Mouse (Mus musculus): ENCODE results near the gene Cd207.
"Not testable (repeated sequence)": the region's sequence is repeated elsewhere in the genome, so short reads cannot be mapped to it uniquely, and the experiment has no call there.

Cd207 gene

DNA sequence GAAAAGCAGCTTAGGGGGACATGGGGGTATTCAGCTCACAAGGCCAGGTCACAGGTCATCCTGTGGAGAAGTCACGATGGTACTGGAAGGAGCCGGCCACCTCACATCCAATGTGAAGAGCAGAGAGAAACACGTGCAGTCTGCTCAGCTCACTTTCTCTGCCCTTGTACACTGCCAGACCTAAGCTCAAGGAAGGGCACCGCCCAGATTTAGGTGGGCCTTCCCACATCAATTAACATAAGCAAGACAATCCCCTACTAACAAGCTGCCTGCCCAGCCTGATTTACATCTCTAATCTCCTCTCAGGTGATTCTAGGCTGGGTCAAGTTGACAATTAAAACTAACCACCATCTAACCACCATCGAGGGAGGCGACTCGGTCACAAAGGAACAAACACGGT, 20.3 kb upstream of the Cd207 start:
- no peak for DNase-seq (ENCODE audit: low spot score in 2 of 2)

GRCm38 (mm10) chr6:83696684-83697083, 19.0 kb upstream of the Cd207 start:
- no peak for DNase-seq (ENCODE audit: low spot score in 2 of 2)

- DNase-seq (ENCODE audit: low spot score in 2 of 2): no peak
These were observed 18.1 kb upstream of the Cd207 start for GRCm38 (mm10) chr6:83695731-83696130.

GRCm38 (mm10) chr6:83693835-83694234, 16.2 kb upstream of the Cd207 start:
- no peak for DNase-seq (ENCODE audit: low spot score in 2 of 2)

GRCm38 (mm10) chr6:83692962-83693361, 15.3 kb upstream of the Cd207 start:
- DNase-seq (ENCODE audit: low spot score in 2 of 2): no peak

DNA sequence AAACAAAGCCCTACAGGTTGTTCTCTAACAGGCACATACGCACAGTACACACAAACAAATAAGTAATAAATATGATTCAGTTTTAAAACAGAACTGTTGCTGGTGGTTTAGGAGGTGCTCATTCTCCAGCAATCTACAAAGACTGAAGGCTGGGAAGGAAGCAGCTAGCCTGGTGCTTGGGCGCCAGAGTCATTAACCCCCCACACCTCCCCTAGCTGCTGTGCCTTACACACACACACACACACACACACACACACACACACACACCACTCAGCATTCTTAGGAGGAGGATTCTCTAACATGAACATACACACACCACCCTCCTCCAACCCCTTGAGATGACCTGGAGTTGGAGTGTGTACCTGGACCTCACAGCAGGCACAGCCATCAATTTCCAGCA, 13.3 kb upstream of the Cd207 start:
- DNase-seq (ENCODE audit: low spot score in 2 of 2): no peak

DNA sequence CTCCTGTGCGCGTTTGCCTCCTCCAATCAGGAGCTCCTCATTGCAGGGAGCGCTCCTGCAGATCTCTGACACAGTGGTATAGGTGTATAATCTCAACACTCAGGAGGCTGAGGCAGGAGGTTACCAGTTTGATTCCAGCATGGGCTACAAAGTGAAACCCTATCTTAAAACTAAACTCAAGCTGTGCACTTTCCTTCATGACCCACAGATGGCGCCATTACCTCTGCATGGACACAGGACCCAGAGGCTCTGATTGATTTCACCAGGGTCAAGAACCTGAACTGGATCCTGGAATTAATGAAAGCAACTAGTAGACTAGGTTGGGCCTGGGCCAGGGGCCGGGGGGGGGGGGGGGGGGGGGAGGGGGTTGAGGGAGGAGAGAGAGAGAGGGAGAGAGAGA, 12.6 kb upstream of the Cd207 start:
- DNase-seq (ENCODE audit: low spot score in 2 of 2): no peak

DNA sequence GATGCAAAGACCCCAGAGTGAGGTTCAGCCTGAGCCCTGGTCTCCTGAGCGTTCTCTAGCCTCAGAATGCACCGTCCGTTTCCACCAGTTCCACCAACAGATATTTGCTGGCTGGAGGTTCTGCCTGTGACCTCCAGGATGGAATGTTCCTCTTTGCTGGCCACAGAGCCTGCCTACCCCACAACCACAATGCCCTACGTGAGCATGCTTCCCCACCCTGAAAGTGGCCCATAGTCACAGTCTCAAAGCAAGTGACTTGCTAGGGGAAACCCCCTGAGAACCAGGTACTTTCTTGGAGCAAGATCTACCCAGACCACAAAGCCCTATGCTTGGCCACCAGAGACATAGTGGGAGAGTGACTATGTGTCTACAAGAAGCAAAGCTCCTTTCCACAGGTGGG, 11.7 kb upstream of the Cd207 start:
- DNase-seq (ENCODE audit: low spot score in 2 of 2): no peak

GRCm38 (mm10) chr6:83673395-83673794, 4.3 kb downstream of the Cd207 start:
- peak; percentile 65 to 74 for DNase-seq (ENCODE audit: low spot score in 2 of 2)

DNA sequence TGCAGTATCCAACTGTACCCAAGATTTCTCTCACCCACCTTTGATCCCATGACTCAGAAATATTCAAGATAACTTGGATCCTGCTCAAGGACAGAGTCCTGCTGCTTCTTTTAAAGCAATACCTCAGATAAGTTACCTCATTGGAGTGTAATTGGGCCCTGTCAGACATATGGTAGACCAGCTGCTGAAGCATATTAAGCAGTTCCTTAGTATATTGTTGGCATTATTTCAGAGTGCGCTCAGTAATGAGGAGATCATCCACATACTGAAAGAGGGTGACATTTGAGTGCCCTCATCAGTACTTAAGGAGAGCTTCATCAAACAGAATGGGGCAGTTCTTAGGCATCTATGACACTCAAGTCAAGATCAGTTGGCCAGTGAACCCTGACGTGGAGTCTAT, 12.6 kb downstream of the Cd207 start:
- no peak for DNase-seq (ENCODE audit: low spot score in 2 of 2)

DNA sequence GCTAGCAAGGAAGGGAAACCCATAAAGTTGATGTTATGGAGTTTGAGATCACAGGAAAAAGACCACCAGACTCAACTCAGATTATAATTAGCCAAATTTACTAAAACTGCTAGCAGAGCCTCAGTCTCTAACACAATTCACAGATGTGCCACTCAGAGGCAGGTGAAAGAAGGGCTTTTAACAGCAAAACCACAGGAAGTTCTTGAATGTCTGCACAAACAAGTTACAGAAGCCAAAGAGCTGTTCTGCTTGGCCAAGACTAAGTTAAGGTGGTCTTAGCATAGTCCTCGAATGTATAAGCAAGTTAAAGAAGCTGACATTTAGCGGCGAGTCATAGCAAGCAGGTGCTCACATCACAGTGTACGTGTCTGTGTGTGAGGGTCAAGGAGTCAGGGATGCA, 16.8 kb downstream of the Cd207 start:
- DNase-seq (ENCODE audit: low spot score in 2 of 2): no peak

DNA sequence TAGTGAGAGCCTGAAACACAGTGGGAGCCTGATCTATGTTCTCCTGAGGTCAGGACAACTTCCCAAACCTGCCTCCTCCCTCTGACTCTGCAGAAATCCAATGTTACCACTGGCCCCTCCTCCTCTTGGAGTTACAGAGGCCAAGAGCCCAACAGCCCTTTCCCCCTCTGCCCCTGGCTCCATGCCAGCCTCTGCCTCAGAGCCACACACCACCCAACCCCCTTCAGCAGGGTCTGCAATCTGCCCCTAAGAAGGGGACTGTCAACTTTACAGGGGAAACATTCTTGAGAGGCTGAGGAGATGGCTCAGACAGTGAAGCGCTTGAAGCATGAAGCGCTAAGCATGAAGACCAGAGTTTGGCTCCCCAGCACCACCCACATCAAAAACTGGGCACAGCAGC, 21.6 kb downstream of the Cd207 start, which contains the start of gene Clec4f:
Gene Clec4f (minus strand): TSS at position 101 of the 400 bp plus-strand sequence.
- no peak for DNase-seq (ENCODE audit: low spot score in 2 of 2)

DNA sequence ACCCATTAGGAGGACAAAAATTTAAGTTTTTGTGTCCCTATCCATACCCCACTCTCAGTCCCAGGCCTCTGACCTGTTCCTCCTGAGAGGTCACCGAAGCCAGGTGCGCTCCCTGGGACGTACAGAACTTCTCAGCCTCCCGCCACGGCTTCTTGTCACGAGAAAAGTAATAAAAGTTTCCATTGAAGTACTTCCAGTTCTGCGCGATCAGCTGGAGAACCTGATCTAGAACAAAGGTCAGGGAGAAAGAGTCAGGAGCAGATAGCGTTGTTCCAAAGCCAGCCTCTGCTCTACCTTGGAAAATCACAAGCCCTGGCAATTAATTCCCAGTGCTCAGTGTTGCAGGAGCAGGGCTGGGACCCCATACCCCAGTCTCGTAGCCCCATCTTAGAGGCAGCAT, 30.9 kb downstream of the Cd207 start:
- DNase-seq (ENCODE audit: low spot score in 2 of 2): no peak

GRCm38 (mm10) chr6:83635329-83635728, 42.3 kb downstream of the Cd207 start:
- DNase-seq (ENCODE audit: low spot score in 2 of 2): no peak

DNA sequence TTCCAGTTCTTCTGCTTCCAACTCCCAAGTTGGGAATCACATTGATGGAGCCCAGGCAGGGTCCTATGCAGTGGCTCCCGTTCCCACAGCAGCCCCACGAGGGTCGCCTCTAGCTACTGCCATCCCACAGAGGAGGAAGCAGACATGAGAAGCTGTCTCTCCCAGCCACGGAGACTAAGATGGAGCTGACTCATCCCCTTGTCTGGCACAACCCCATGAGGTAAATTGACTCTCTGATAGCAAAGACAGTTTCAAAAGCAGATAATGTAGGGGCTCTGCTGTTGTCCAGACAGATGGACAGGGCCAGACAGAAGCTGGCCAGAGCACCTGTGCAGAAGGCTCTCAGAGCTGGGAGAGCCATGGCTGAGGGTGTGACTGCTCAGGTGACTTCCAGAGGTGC, 43.0 kb downstream of the Cd207 start:
- not testable (repeated sequence) for DNase-seq (ENCODE audit: low spot score in 2 of 2)

DNA sequence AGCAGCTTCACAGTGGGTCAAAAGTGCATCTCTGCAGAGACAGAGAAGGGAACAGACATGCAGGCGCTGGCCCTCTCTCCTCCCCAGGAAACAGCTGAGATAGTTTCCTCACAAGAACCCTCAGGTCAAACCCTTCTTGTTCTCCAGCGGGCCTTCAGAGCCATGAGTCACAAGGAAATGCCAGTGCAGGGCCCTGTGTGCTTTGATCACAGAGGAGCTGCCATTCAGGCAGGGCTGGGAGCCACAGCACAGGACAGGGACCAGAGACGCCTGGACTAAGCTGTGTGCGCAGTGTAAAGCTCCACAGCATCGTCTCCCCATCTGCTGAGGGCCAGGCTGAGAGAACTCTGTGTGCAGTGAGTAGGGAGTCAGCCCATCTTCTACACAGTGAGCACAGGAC, 43.6 kb downstream of the Cd207 start:
- not testable (repeated sequence) for DNase-seq (ENCODE audit: low spot score in 2 of 2)

- no peak for DNase-seq (ENCODE audit: low spot score in 2 of 2)
These were observed 45.8 kb downstream of the Cd207 start for GRCm38 (mm10) chr6:83631815-83632214.

GRCm38 (mm10) chr6:83626781-83627180, 50.9 kb downstream of the Cd207 start:
- no peak for DNase-seq (ENCODE audit: low spot score in 2 of 2)
